Mouse (Mus musculus) CH12.LX (cell line): ENCODE results near the gene Naa80.

ENCODE experiments used
- CHD1 ChIP-seq: IDR thresholded peaks from 2 replicates; pipeline ENCODE4 v1.6.1; 2012; ENCODE audit warnings: low read depth, low read length, improper control_type of control experiment, inconsistent platforms
- CTCF ChIP-seq, 2 experiments: IDR thresholded peaks in 1 of 2; conservative IDR thresholded peaks in 1 of 2; 2 replicates each; pipeline ENCODE4 v1.5.1; 2011 to 2012; ENCODE audit warnings: low read depth in 2 of 2, low read length in 2 of 2, improper control_type of control experiment in 1 of 2, inconsistent platforms in 1 of 2, mild to moderate bottlenecking in 1 of 2, moderate library complexity in 1 of 2
- KAT2A ChIP-seq: IDR thresholded peaks from 2 replicates; pipeline ENCODE4 v1.6.1; 2012; ENCODE audit warnings: low read length, improper control_type of control experiment, inconsistent platforms; ENCODE audit not compliant: insufficient replicate concordance
- MAFK ChIP-seq: IDR thresholded peaks from 2 replicates; pipeline ENCODE4 v1.6.1; 2011; ENCODE audit warnings: low read length, improper control_type of control experiment; ENCODE audit not compliant: insufficient replicate concordance
- PAX5 ChIP-seq: IDR thresholded peaks from 2 replicates; pipeline ENCODE4 v1.6.1; 2012; ENCODE audit warnings: low read length, inconsistent platforms, mixed read lengths
- POLR2A ChIP-seq: IDR thresholded peaks from 2 replicates; pipeline ENCODE4 v1.6.1; 2011; ENCODE audit warnings: low read depth, mild to moderate bottlenecking, improper control_type of control experiment, low read length
- POLR2AphosphoS2 ChIP-seq: IDR thresholded peaks from 2 replicates; pipeline ENCODE4 v1.6.1; 2011; ENCODE audit warnings: low read depth, low read length, improper control_type of control experiment

GRCm38 (mm10) chr9:107575579-107576356 lies 2.9 kb upstream of the Naa80 start:
- TF ChIP-seq POLR2AphosphoS2, result no peak
- TF ChIP-seq CTCF (conservative IDR thresholded peaks at IDR 0.05 in 1 of 2, IDR thresholded peaks at IDR 0.05 in 1 of 2; ENCODE audit: low read depth in 2 of 2, low read length in 2 of 2), result no peak
- no peak for TF ChIP-seq PAX5
- TF ChIP-seq KAT2A, result no peak
- 0 out of 2 replicates have a peak, but pooled peaks have one; percentile 52 for TF ChIP-seq CHD1
- TF ChIP-seq POLR2A, result no peak
- TF ChIP-seq MAFK, result no peak
